Mouse (Mus musculus) megakaryocyte, embryonic 14.5 days (primary cell): ENCODE measurements around the gene Fbxo31.

Experiments
- FLI1 ChIP-seq: IDR thresholded peaks from 2 replicates; pipeline ENCODE4 v1.6.1; 2012; ENCODE audit warnings: low read length, inconsistent platforms, mixed read lengths
- GATA1 ChIP-seq: IDR thresholded peaks from 3 replicates; pipeline ENCODE4 v1.6.1; 2012; ENCODE audit warnings: mixed read lengths, low read length, inconsistent platforms, borderline replicate concordance

- TF ChIP-seq GATA1 = no peak
- TF ChIP-seq FLI1 = no peak
Observed at GRCm38 (mm10) chr8:121552506-121552905, 26.1 kb downstream of the Fbxo31 start.
